Mouse (Mus musculus) brain, embryonic 18.5 days (tissue): ENCODE data around the gene Dhrs2.

ENCODE experiments used
- DNase-seq: peaks from one replicate; pipeline ENCODE4 v3.0.0-alpha.2; 2012; ENCODE audit warnings: low read depth, low spot score

Dhrs2 gene

GRCm38 (mm10) chr14:55248284-55248683 lies 26.5 kb downstream of the Dhrs2 start:
- DNase-seq = no peak

GRCm38 (mm10) chr14:55253580-55253979 lies 31.8 kb downstream of the Dhrs2 start:
- DNase-seq = no peak

DNA sequence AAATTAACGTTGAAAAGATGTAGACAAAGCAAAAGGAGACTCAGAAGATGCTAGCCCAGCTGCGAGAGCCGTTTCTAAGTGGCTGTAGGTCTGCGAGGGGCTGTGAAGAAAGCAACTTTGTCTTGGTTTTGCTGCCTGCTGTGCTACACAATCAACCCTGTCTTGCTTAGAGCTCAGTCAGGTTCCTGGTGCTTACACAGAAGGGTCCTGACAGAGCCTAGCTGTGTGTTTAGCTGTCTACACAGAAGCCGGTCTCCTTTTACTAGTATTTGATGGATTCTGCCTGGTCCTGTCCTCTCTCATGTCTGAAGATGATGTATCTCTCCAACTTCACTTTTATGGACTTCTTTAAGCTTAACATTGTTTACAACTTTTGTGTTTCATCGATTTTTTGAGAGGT lies 33.6 kb downstream of the Dhrs2 start:
- no peak for DNase-seq

GRCm38 (mm10) chr14:55271158-55271557 lies 49.4 kb downstream of the Dhrs2 start:
- DNase-seq = no peak

DNA sequence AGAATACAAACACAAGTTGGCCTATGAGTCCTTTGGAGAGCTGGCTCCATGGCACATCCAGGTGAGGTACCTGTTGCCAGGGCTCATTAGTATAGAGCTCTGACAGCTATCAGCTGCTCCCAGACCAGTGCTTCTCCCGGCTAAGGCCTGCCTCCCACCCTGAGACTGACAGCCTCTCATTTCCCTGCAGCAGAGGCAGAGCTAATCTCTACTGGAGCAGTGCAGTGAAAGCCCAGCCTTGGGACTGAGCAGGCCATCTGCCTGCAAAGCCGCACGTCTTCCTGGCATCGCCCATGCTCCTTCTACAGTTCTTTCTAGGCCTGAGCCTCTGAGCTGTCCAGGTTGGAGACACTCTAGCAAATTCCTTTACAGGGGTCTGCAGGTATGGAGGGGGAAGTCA lies 51.2 kb downstream of the Dhrs2 start:
- no peak for DNase-seq

- DNase-seq = peak; percentile 10
Measured at GRCm38 (mm10) chr14:55274810-55275209, 53.0 kb downstream of the Dhrs2 start.

DNA sequence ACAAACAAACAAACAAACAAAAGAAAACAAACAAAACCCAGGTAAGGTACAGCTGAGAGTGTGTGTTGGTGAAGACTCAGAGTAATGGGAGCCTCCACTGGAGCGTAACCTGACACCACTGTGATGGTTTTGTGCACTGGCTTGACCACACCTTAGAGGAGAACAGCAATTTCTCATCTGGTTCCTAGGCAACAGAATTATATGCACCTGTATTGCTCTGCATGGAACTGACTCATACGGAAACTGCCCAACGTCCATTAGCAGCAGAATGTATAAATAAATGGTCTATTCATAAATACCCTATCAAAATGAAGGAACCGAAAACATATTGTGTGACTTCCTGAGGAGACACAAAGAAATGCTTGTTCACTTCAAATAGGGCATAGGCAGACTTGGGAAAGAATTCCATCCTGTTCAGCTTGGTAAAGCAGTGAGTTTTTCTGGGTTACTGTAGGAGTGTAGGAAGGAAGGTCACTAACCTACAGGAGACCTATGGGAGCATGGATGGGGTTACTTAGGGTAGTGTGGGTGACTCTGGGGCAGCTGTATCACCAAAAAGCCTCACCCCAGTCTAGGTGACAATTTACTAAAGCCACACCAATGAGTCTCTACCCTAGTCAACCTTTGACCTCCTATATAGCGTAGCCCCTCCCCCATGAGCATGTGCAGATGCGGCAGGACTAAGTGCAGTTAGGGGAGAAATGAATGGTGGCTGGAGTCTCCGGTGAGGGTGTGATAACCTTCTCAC lies 57.7 kb downstream of the Dhrs2 start:
- DNase-seq = no peak
